Mouse (Mus musculus): ENCODE measurements at regions not wholly inside any gene's neighbourhood (a gene's known extent, or its start where the extent isn't known, plus 50 kb on each side); places are given as distances from the start of the nearest gene placed in this dataset.

- intact Hi-C loops (cut with DNase I): no loop called here
- DNase-seq (ENCODE audit: low spot score in 2 of 2): no peak
Observed at GRCm38 (mm10) chr3:43030411-43030991, 1288.1 kb downstream of the D3Ertd751e start.

- intact Hi-C loops (cut with DNase I): no loop called here
- DNase-seq (ENCODE audit: low spot score in 2 of 2): peak; percentile 1 to 42
Observed at GRCm38 (mm10) chr3:43056344-43056743, 1313.9 kb downstream of the D3Ertd751e start.
